Mouse (Mus musculus) ES-Bruce4 (cell line): Measurements from ENCODE around the gene Gm28374.

Experiments
- CTCF ChIP-seq: IDR thresholded peaks from one replicate; pipeline ENCODE4 v1.8.1; 2011; ENCODE audit warnings: low read depth, low read length
- EP300 ChIP-seq: IDR thresholded peaks from 2 replicates; pipeline ENCODE4 v1.6.1; 2011; ENCODE audit warnings: low read depth, low read length; ENCODE audit not compliant: insufficient read depth

DNA sequence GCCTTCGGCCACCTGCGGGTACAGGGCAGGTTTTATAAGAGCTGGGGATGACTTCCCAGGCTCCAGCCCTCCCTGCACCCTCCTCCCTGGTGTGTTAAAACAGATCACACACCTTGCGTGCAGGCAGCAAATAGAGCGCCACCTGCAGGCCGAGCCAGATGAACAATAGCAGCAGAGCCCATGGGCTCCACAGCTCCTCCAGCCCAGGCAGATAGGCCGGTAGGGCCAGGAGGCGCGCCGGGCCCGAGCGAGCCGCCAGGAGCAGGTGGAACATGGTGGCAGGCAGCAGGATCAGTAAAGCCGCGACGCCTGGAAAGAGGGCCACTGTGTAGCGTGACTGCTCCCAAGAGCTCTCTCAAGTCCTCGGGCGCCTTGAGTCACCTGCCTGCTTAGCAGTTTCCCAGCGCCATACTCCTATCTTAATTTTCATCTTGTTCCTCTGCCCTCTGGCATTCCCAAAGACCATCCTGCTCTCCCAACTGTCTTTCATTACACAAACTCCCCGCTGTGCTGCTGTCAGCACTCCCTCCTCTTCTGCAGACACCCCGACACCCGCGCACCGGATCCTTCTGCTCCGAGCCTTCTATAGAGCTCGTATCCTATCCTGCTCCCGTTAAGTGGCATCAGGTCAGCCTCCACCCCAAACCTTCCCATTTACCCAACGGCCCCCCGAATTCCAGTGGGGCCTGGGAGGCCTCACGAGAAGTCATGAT lies 14.9 kb downstream of the Gm28374 start:
- TF ChIP-seq CTCF (peak; percentile 97), EP300 (peak; percentile 41; the same call in 1 of the 2 replicates)
